Mouse (Mus musculus): ENCODE results near the gene Arl6ip1.

- TF ChIP-seq CTCF (IDR thresholded peaks at IDR 0.05; ENCODE audit: low read depth, low read length) (no peak), TAL1 (conservative IDR thresholded peaks at IDR 0.05; ENCODE audit: low read depth, low read length) (no peak), GATA1 (IDR thresholded peaks at IDR 0.05; ENCODE audit: borderline replicate concordance, low read length) (no peak), POLR2AphosphoS5 (IDR thresholded peaks at IDR 0.05; ENCODE audit: insufficient replicate concordance, low read depth, low read length) (no peak; the same call in 1 of the 2 replicates)
Observed at GRCm38 (mm10) chr7:118104458-118105052, 24.9 kb downstream of the Arl6ip1 start.

All from G1E (cell line).